Comparison of ENCODE assay signal across 27 mouse cellular contexts in the genomic region with DNA sequence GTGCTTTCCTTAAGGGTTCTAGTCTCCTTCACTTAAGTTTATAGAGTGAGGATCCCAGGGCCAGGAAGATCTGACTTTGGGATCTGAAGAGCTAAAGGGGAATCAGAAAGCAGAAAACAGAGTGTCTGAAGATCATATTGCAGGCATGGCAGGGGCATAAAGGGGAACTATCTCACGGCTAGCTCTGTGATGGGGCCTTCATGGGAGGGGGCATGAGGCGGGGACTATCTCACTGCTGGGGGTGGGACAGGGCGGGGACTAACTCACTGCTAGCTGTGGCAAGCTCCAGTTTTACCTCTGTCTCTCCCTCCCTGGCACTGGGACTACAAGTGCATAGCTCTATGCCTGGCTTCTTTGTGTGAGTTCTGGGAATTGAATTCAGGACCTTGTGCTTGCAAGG.
"Had no signal": no experiment of that assay in that cellular context is flagged by ENCODE, and none has a peak within 500 bp of the region (broad histone marks: within the 10 kb centered on the region; RNA-seq: fewer than 3 reads in every experiment).

No protein-coding gene starts in this region.

- ATAC-seq: hindbrain, embryonic 16.5 days; intestine, embryonic 15.5 days; intestine, postnatal 0 days; liver, embryonic 12.5 days had no signal

- H3K9ac ChIP-seq: heart, embryonic 13.5 days; heart, embryonic 15.5 days; hindbrain, embryonic 12.5 days; hindbrain, embryonic 14.5 days; intestine, embryonic 15.5 days; limb, embryonic 13.5 days; limb, embryonic 15.5 days; liver, embryonic 12.5 days; liver, embryonic 14.5 days had no signal

- H3K36me3 ChIP-seq: heart, embryonic 13.5 days; heart, embryonic 15.5 days; hindbrain, embryonic 10.5 days; hindbrain, embryonic 12.5 days; intestine, embryonic 15.5 days; limb, embryonic 13.5 days; limb, embryonic 15.5 days; liver, embryonic 12.5 days had no signal

- DNase-seq: gastrocnemius, adult 2 months; gastrocnemius, postnatal 10 days; gastrocnemius, postnatal 25 days; heart, adult 11 months; heart, adult 2 months; heart, postnatal 14 days; heart, postnatal 36 days; kidney, adult 18-20 months; kidney, adult 8-10 months; kidney, postnatal 10 days; kidney, postnatal 25 days; layer of hippocampus, adult 9-11 months; layer of hippocampus, postnatal 36 days had no signal

- H3K4me2 ChIP-seq: heart, embryonic 11.5 days; heart, embryonic 13.5 days; heart, embryonic 15.5 days; hindbrain, embryonic 12.5 days; hindbrain, embryonic 14.5 days; intestine, embryonic 15.5 days; limb, embryonic 13.5 days; limb, embryonic 15.5 days; liver, embryonic 12.5 days had no signal

- H3K4me1 ChIP-seq: heart, embryonic 15.5 days; limb, embryonic 15.5 days; liver, embryonic 12.5 days had no signal

- H3K27me3 ChIP-seq: heart, embryonic 13.5 days; heart, embryonic 15.5 days; hindbrain, embryonic 12.5 days; intestine, embryonic 15.5 days; limb, embryonic 13.5 days; limb, embryonic 15.5 days; liver, embryonic 12.5 days had no signal

- H3K9me3 ChIP-seq: heart, embryonic 15.5 days; hindbrain, embryonic 12.5 days; intestine, embryonic 15.5 days; limb, embryonic 15.5 days; liver, embryonic 12.5 days had no signal

- H3K27ac ChIP-seq: gastrocnemius, adult 2 months; heart, embryonic 13.5 days; heart, embryonic 15.5 days; hindbrain, embryonic 10.5 days; hindbrain, embryonic 12.5 days; hindbrain, embryonic 14.5 days; intestine, embryonic 15.5 days; left cerebral cortex, adult 2 months; limb, embryonic 13.5 days; limb, embryonic 15.5 days; liver, embryonic 12.5 days; liver, embryonic 14.5 days had no signal

- H3K4me3 ChIP-seq: gastrocnemius, adult 2 months; heart, adult 2 months; heart, embryonic 13.5 days; heart, embryonic 15.5 days; hindbrain, embryonic 10.5 days; hindbrain, embryonic 12.5 days; intestine, embryonic 15.5 days; left cerebral cortex, adult 2 months; limb, embryonic 13.5 days; limb, embryonic 15.5 days; liver, embryonic 12.5 days had no signal
